ENCODE assay signal across 17 mouse cellular contexts in genomic region chr1:171961704-171962103, GRCm38 (mm10). TPM values are rescaled to one million over a fixed set of nuclear protein-coding genes. Genes with fewer than 3 reads are reported as not detected.
"Had no signal": no experiment of that assay in that cellular context is flagged by ENCODE, and none has a peak within 500 bp of the region (broad histone marks: within the 10 kb centered on the region; RNA-seq: fewer than 3 reads in every experiment).

No protein-coding gene starts in this region.

- ATAC-seq: liver, postnatal 0 days; midbrain, embryonic 13.5 days had no signal

- H3K36me3 ChIP-seq: limb, embryonic 12.5 days; liver, embryonic 13.5 days; lung, embryonic 15.5 days; midbrain, embryonic 13.5 days; neural tube, embryonic 12.5 days had no signal

- H3K9ac ChIP-seq: limb, embryonic 12.5 days; liver, embryonic 13.5 days; liver, postnatal 0 days; lung, embryonic 15.5 days; midbrain, embryonic 13.5 days; neural tube, embryonic 12.5 days had no signal

- H3K4me1 ChIP-seq: limb, embryonic 12.5 days; liver, embryonic 13.5 days; lung, embryonic 15.5 days; neural tube, embryonic 12.5 days had no signal

- DNase-seq: kidney, adult 11 months; kidney, postnatal 10 days; kidney, postnatal 4 days; liver; liver, embryonic 13.5 days; liver, postnatal 0 days; lung, postnatal 14 days; retina, postnatal 1 day; right cerebral cortex, postnatal 4 days; spleen, adult 18-20 months had no signal

- H3K4me3 ChIP-seq: layer of hippocampus, adult 2 months; limb, embryonic 12.5 days; liver, embryonic 13.5 days; lung, embryonic 15.5 days; midbrain, embryonic 13.5 days; neural tube, embryonic 12.5 days had no signal

- H3K4me2 ChIP-seq: limb, embryonic 12.5 days; liver, embryonic 13.5 days; lung, embryonic 15.5 days; midbrain, embryonic 13.5 days; neural tube, embryonic 12.5 days had no signal

- H3K9me3 ChIP-seq: limb, embryonic 12.5 days; liver, embryonic 13.5 days; lung, embryonic 15.5 days; midbrain, embryonic 13.5 days; neural tube, embryonic 12.5 days had no signal

- H3K27me3 ChIP-seq: limb, embryonic 12.5 days; liver, embryonic 13.5 days; lung, embryonic 15.5 days; midbrain, embryonic 13.5 days; neural tube, embryonic 12.5 days had no signal

- H3K27ac ChIP-seq: layer of hippocampus, adult 2 months; limb, embryonic 12.5 days; liver, embryonic 13.5 days; lung, embryonic 15.5 days; midbrain, embryonic 13.5 days; neural tube, embryonic 12.5 days had no signal

RNA-seq across cellular contexts. Expression of gene Slamf6, which starts 44.4 kb away (rescaled TPM):
- total RNA-seq: layer of hippocampus, adult 2 months; left cerebral cortex, postnatal 36 days had no signal
- polyA plus RNA-seq: intestine, embryonic 14.5 days; limb, embryonic 12.5 days; midbrain, embryonic 13.5 days; neural tube, embryonic 12.5 days had no signal
